Mouse (Mus musculus): ENCODE measurements at regions not wholly inside any gene's neighbourhood (a gene's known extent, or its start where the extent isn't known, plus 50 kb on each side); places are given as distances from the start of the nearest gene placed in this dataset.

- no peak for DNase-seq
Measured at GRCm38 (mm10) chr5:51397528-51397927, 170.0 kb downstream of the Ppargc1a start.

GRCm38 (mm10) chr5:51391319-51391718, 176.2 kb downstream of the Ppargc1a start:
- DNase-seq = peak; percentile 56

GRCm38 (mm10) chr5:51387751-51388150, 179.8 kb downstream of the Ppargc1a start:
- peak; percentile 34 for DNase-seq

GRCm38 (mm10) chr5:51386409-51386808, 181.1 kb downstream of the Ppargc1a start:
- DNase-seq = no peak

GRCm38 (mm10) chr5:51384278-51384677, 183.2 kb downstream of the Ppargc1a start:
- DNase-seq = no peak

- DNase-seq = no peak
Measured at GRCm38 (mm10) chr5:51359101-51359500, 208.4 kb downstream of the Ppargc1a start.

- no peak for DNase-seq
Measured at GRCm38 (mm10) chr5:51348256-51348655, 219.3 kb downstream of the Ppargc1a start.

GRCm38 (mm10) chr5:51329142-51329541, 238.4 kb downstream of the Ppargc1a start:
- no peak for DNase-seq

GRCm38 (mm10) chr5:51289191-51289590, 278.3 kb downstream of the Ppargc1a start:
- no peak for DNase-seq

- DNase-seq = no peak
Measured at GRCm38 (mm10) chr5:51288234-51288633, 279.3 kb downstream of the Ppargc1a start.

GRCm38 (mm10) chr5:51241156-51241555, 326.4 kb downstream of the Ppargc1a start:
- no peak for DNase-seq

- no peak for DNase-seq
Measured at GRCm38 (mm10) chr5:51234004-51234355, 333.5 kb downstream of the Ppargc1a start.

- DNase-seq = peak; percentile 11
Measured at GRCm38 (mm10) chr5:51233271-51234003, 334.1 kb downstream of the Ppargc1a start.

GRCm38 (mm10) chr5:51229806-51230205, 337.7 kb downstream of the Ppargc1a start:
- DNase-seq = no peak

GRCm38 (mm10) chr5:51227996-51228395, 339.5 kb downstream of the Ppargc1a start:
- DNase-seq = no peak

GRCm38 (mm10) chr5:51203266-51203665, 364.3 kb downstream of the Ppargc1a start:
- no peak for DNase-seq

- no peak for DNase-seq
Measured at GRCm38 (mm10) chr5:51202525-51203215, 364.9 kb downstream of the Ppargc1a start.

- DNase-seq = no peak
Measured at GRCm38 (mm10) chr5:51196393-51197347, 370.9 kb downstream of the Ppargc1a start.

GRCm38 (mm10) chr5:51190661-51191060, 376.9 kb downstream of the Ppargc1a start:
- no peak for DNase-seq

GRCm38 (mm10) chr5:51169828-51170227, 397.7 kb downstream of the Ppargc1a start:
- DNase-seq = no peak

- DNase-seq = no peak
Measured at GRCm38 (mm10) chr5:51168206-51168605, 399.3 kb downstream of the Ppargc1a start.

GRCm38 (mm10) chr5:51156901-51157300, 410.6 kb downstream of the Ppargc1a start:
- no peak for DNase-seq

- no peak for DNase-seq
Measured at GRCm38 (mm10) chr5:51144842-51145241, 422.7 kb downstream of the Ppargc1a start.

Data from kidney, adult 18-20 months (tissue).